Mouse (Mus musculus) stomach, embryonic 16.5 days (tissue): ENCODE measurements around the gene Ntm. TPM values are rescaled to one million over a fixed set of nuclear protein-coding genes. Genes with fewer than 3 reads are reported as not detected.

Experiments used
- ATAC-seq: fragments of 200-750 bp; cut with Nextera tagmentation; 2 replicates; pipeline ENCODE4 v1.8.0; 2017; ENCODE audit warnings: moderate number of reproducible peaks, moderate TSS enrichment; ENCODE audit not compliant: insufficient read depth, low FRiP score
- H3K27ac ChIP-seq: fragments of 300-500 bp; sonication (generic); 2 replicates; pipeline ENCODE4 v1.5.1; 2014; ENCODE audit warnings: low read length
- H3K27me3 ChIP-seq: fragments of 300-500 bp; sonication (generic); 2 replicates; pipeline ENCODE4 v1.6.1; 2014; ENCODE audit warnings: low read length, control low read depth, mixed read lengths; ENCODE audit not compliant: control insufficient read depth, insufficient read depth
- H3K36me3 ChIP-seq: fragments of 300-500 bp; sonication (generic); 2 replicates; pipeline ENCODE4 v1.6.1; 2014; ENCODE audit warnings: low read length; ENCODE audit not compliant: control insufficient read depth, insufficient read depth
- H3K4me1 ChIP-seq: fragments of 300-500 bp; sonication (generic); 2 replicates; pipeline ENCODE4 v1.6.1; 2014; ENCODE audit warnings: low read length, control low read depth, mixed read lengths; ENCODE audit not compliant: control insufficient read depth, insufficient read depth
- H3K4me2 ChIP-seq: fragments of 300-500 bp; sonication (generic); 2 replicates; pipeline ENCODE4 v1.6.1; 2014; ENCODE audit warnings: low read depth, low read length, mixed read lengths
- H3K4me3 ChIP-seq: fragments of 300-500 bp; sonication (generic); replicated peaks from 2 replicates; pipeline ENCODE4 v1.5.1; 2014; ENCODE audit warnings: mild to moderate bottlenecking, low read length
- H3K9ac ChIP-seq: fragments of 300-500 bp; sonication (generic); 2 replicates; pipeline ENCODE4 v1.6.1; 2014; ENCODE audit warnings: low read length
- H3K9me3 ChIP-seq: fragments of 300-500 bp; sonication (generic); replicated peaks from 2 replicates; pipeline ENCODE4 v1.6.1; 2016; ENCODE audit warnings: low read length, control low read depth; ENCODE audit not compliant: control insufficient read depth
- WGBS: fragments of 180-500 bp; shearing (Covaris S2); extraction: QIAGEN DNeasy Blood & Tissue Kit; methylation state at CpG from one replicate; pipeline ENCODE4 v1.1.7; 2014; 5-methylcytosine and 5-hydroxymethylcytosine counted together
- polyA plus RNA-seq: library from polyadenylated mRNA; unstranded; fragments of >200 nt; fragmentation: Nextera tagmentation; extraction: Ambion mirVana; gene quantifications from 2 replicates; pipeline ENCODE4 v1.2.1, GENCODE M21; 2015

Gene Ntm
- polyA plus RNA-seq, 1 experiment from 2014 or later: 15.0 TPM

DNA sequence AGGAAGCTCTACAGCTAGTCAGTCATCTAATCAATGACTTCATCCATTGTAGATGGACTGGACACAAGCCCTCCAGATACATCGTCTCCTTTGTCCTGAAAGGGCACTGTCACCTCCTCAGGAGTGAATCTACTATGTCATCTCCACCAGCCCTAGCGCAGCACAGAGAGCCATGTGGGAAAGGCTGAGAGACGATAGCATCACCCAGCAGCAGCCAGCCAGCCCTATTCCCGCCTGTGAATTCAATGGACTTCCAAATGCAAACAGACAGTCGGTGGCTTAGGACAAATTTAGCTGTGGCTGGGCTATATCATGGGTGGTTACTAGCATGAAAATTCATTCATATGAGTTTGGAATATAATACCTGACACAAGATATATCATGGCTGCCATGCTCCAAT lies 70.1 kb downstream of the Ntm start:
- 67% methylated on average over 5 of the region's 5 CpGs for WGBS
- ATAC-seq: no peak

DNA sequence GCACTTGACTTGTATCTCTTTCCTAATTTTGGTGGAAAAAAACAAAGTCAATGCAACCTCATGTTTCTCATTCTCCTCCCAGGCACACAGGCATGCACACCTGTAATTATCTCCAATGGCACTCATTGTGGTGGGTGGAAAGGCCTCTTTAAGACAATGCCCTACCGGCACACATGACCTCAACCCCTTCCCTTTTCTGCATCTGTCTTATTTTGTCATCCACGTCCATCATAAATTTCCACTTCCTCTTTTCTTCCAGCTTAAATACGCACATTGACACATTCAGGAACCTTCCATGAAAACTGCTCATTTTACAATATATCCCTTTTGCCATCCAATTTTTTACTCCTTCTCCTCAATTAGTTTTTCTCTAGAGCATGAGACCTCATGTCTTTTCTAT lies 74.2 kb downstream of the Ntm start:
- 76% methylated on average over 3 of the region's 3 CpGs for WGBS
- Histone ChIP-seq H3K4me3 (no peak overlapping the region), H3K9ac (no peak overlapping the region), H3K4me2 (no peak overlapping the region), H3K36me3 (no peaks in the 10 kb centered on the region), H3K9me3 (no peaks in the 10 kb centered on the region), H3K4me1 (no peaks in the 10 kb centered on the region), H3K27me3 (no peaks in the 10 kb centered on the region), H3K27ac (no peak overlapping the region)
- no peak for ATAC-seq

More for the DNA sequence above, 70.1 kb downstream of the Ntm start:
- Histone ChIP-seq H3K4me3 (no peak overlapping the region), H3K4me2 (no peak overlapping the region), H3K9ac (no peak overlapping the region), H3K27ac (no peak overlapping the region), H3K27me3 (no peaks in the 10 kb centered on the region), H3K9me3 (no peaks in the 10 kb centered on the region), H3K36me3 (no peaks in the 10 kb centered on the region), H3K4me1 (no peaks in the 10 kb centered on the region)

GRCm38 (mm10) chr9:29887924-29888323 lies 75.0 kb downstream of the Ntm start:
- no peak overlapping the region for H3K4me2 ChIP-seq
- no peaks in the 10 kb centered on the region for H3K9me3 ChIP-seq
- no peaks in the 10 kb centered on the region for H3K4me1 ChIP-seq
- ATAC-seq: no peak
- H3K4me3 ChIP-seq: no peak overlapping the region
- 72% methylated on average over 5 of the region's 5 CpGs for WGBS
- no peaks in the 10 kb centered on the region for H3K36me3 ChIP-seq
- H3K9ac ChIP-seq: no peak overlapping the region
- H3K27ac ChIP-seq: no peak overlapping the region
- H3K27me3 ChIP-seq: no peaks in the 10 kb centered on the region

- no peak overlapping the region for H3K4me3 ChIP-seq
- H3K4me2 ChIP-seq: no peak overlapping the region
- WGBS: 80% methylated on average over 3 of the region's 3 CpGs
- H3K27me3 ChIP-seq: no peaks in the 10 kb centered on the region
- H3K9ac ChIP-seq: no peak overlapping the region
- no peak overlapping the region for H3K27ac ChIP-seq
- no peaks in the 10 kb centered on the region for H3K9me3 ChIP-seq
- H3K36me3 ChIP-seq: no peaks in the 10 kb centered on the region
- no peak for ATAC-seq
- no peaks in the 10 kb centered on the region for H3K4me1 ChIP-seq
Observed at GRCm38 (mm10) chr9:29884062-29884461, 78.9 kb downstream of the Ntm start.

GRCm38 (mm10) chr9:29881614-29882013 lies 81.3 kb downstream of the Ntm start:
- Histone ChIP-seq H3K4me2 (no peak overlapping the region), H3K4me1 (no peaks in the 10 kb centered on the region), H3K27ac (no peak overlapping the region), H3K9ac (no peak overlapping the region), H3K27me3 (no peaks in the 10 kb centered on the region), H3K4me3 (no peak overlapping the region), H3K36me3 (no peaks in the 10 kb centered on the region), H3K9me3 (no peaks in the 10 kb centered on the region)
- no peak for ATAC-seq
- 68% methylated on average over 5 of the region's 5 CpGs for WGBS

DNA sequence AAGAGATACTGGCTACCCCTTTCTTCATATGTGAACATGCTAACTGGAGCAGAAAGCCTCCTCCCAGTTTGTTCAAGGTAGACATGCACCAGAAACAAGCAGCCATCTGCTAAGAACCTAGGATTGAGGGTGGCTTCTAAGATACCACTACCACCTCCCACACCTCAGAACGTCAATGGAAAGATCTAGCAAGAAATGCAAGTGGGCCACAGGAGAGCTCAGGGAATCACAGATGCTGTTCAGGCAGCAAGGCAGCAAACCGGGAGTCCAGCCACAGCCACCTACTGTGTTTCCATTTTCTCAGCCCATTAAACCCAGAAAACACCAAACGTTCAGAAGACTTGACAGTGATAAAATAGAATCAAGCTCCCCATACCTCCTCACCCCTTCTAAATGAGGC lies 85.4 kb downstream of the Ntm start:
- no peak overlapping the region for H3K27ac ChIP-seq
- H3K4me3 ChIP-seq: no peak overlapping the region
- WGBS: 68% methylated on average over 3 of the region's 3 CpGs
- H3K4me1 ChIP-seq: no peaks in the 10 kb centered on the region
- H3K36me3 ChIP-seq: no peaks in the 10 kb centered on the region
- no peaks in the 10 kb centered on the region for H3K9me3 ChIP-seq
- no peak overlapping the region for H3K4me2 ChIP-seq
- no peaks in the 10 kb centered on the region for H3K27me3 ChIP-seq
- H3K9ac ChIP-seq: no peak overlapping the region
- ATAC-seq: no peak

GRCm38 (mm10) chr9:29867746-29868145 lies 95.2 kb downstream of the Ntm start:
- Histone ChIP-seq H3K9me3 (no peaks in the 10 kb centered on the region), H3K27me3 (no peaks in the 10 kb centered on the region), H3K9ac (no peak overlapping the region), H3K4me3 (no peak overlapping the region), H3K36me3 (no peaks in the 10 kb centered on the region), H3K4me1 (no peaks in the 10 kb centered on the region), H3K4me2 (no peak overlapping the region), H3K27ac (no peak overlapping the region)
- 47% methylated on average over 5 of the region's 5 CpGs for WGBS
- ATAC-seq: no peak

DNA sequence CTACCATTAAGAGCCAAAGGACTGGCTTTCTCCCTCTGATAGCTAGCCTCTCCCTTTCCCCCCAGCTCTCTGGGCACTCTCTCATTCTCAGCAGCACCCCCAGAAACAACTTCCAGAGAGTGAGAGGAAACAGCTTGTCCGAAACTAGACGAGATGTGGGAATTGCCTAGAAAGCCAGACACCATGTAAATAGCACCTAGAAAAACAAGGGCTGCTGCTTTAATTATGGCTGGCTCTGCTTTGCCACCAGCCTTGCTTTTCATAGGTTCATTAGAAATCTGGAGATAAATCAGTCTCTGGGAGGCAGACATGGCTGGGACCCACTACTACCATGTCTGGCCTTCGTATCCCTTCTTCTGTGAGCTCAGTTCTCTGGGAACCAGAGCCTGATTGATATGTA lies 96.1 kb downstream of the Ntm start:
- no peak overlapping the region for H3K27ac ChIP-seq
- H3K9me3 ChIP-seq: no peaks in the 10 kb centered on the region
- no peak overlapping the region for H3K9ac ChIP-seq
- no peaks in the 10 kb centered on the region for H3K4me1 ChIP-seq
- no peak overlapping the region for H3K4me3 ChIP-seq
- no peaks in the 10 kb centered on the region for H3K36me3 ChIP-seq
- no peak overlapping the region for H3K4me2 ChIP-seq
- ATAC-seq: no peak
- WGBS: 60% methylated on average over 3 of the region's 3 CpGs
- H3K27me3 ChIP-seq: no peaks in the 10 kb centered on the region

- no peak overlapping the region for H3K4me3 ChIP-seq
- no peaks in the 10 kb centered on the region for H3K9me3 ChIP-seq
Observed at GRCm38 (mm10) chr9:29866101-29866500, 96.8 kb downstream of the Ntm start.

GRCm38 (mm10) chr9:29865502-29865901 lies 97.4 kb downstream of the Ntm start:
- Histone ChIP-seq H3K4me3 (no peak overlapping the region), H3K27ac (no peak overlapping the region), H3K27me3 (no peaks in the 10 kb centered on the region), H3K9ac (no peak overlapping the region), H3K36me3 (no peaks in the 10 kb centered on the region), H3K4me2 (no peak overlapping the region), H3K9me3 (no peaks in the 10 kb centered on the region), H3K4me1 (no peaks in the 10 kb centered on the region)
- 51% methylated on average over 8 of the region's 8 CpGs for WGBS
- no peak for ATAC-seq

More at GRCm38 (mm10) chr9:29866101-29866500, 96.8 kb downstream of the Ntm start:
- H3K4me1 ChIP-seq: no peaks in the 10 kb centered on the region
- H3K27me3 ChIP-seq: no peaks in the 10 kb centered on the region
- no peak for ATAC-seq
- no peak overlapping the region for H3K4me2 ChIP-seq
- WGBS: 39% methylated on average over 4 of the region's 4 CpGs
- no peaks in the 10 kb centered on the region for H3K36me3 ChIP-seq
- no peak overlapping the region for H3K27ac ChIP-seq
- no peak overlapping the region for H3K9ac ChIP-seq
